Mouse (Mus musculus): Measurements from ENCODE around the gene Gm11437. TPM values are rescaled to one million over a fixed set of nuclear protein-coding genes. Genes with fewer than 3 reads are reported as not detected.

The Gm11437 gene
- polyA plus RNA-seq, 1 experiment = not detected

- Histone ChIP-seq H3K4me1 (ENCODE audit: control insufficient read depth, insufficient read depth, low read length) (no peaks in the 10 kb centered on the region), H3K27me3 (ENCODE audit: control insufficient read depth, insufficient read depth, low read length) (no peaks in the 10 kb centered on the region), H3K36me3 (ENCODE audit: control insufficient read depth, insufficient read depth, low read length) (no peaks in the 10 kb centered on the region), H3K4me3 (ENCODE audit: control insufficient read depth, low read depth, low read length) (no peak overlapping the region), H3K27ac (ENCODE audit: control insufficient read depth, insufficient read depth, low read depth, low read length) (no peak overlapping the region)
- no peak for TF ChIP-seq POLR2A (IDR thresholded peaks at IDR 0.05; ENCODE audit: control insufficient read depth, low read depth, low read length)
- no peak for TF ChIP-seq CTCF (IDR thresholded peaks at IDR 0.05; ENCODE audit: control insufficient read depth, insufficient read depth, insufficient replicate concordance, low read depth, low read length)
Observed at GRCm38 (mm10) chr11:84121051-84121956, 46.0 kb downstream of the Gm11437 start.

GRCm38 (mm10) chr11:84117431-84117830 is 49.8 kb downstream of the Gm11437 start:
- H3K27me3 ChIP-seq (ENCODE audit: control insufficient read depth, insufficient read depth, low read length) = no peaks in the 10 kb centered on the region
- H3K36me3 ChIP-seq (ENCODE audit: control insufficient read depth, insufficient read depth, low read length) = no peaks in the 10 kb centered on the region
- no peaks in the 10 kb centered on the region for H3K4me1 ChIP-seq (ENCODE audit: control insufficient read depth, insufficient read depth, low read length)
- TF ChIP-seq CTCF (IDR thresholded peaks at IDR 0.05; ENCODE audit: control insufficient read depth, insufficient read depth, insufficient replicate concordance, low read depth, low read length) (no peak), POLR2A (IDR thresholded peaks at IDR 0.05; ENCODE audit: control insufficient read depth, low read depth, low read length) (no peak)
- no peak overlapping the region for H3K4me3 ChIP-seq (ENCODE audit: control insufficient read depth, low read depth, low read length)
- no peak overlapping the region for H3K27ac ChIP-seq (ENCODE audit: control insufficient read depth, insufficient read depth, low read depth, low read length)

- no peak overlapping the region for H3K27ac ChIP-seq (ENCODE audit: control insufficient read depth, insufficient read depth, low read depth, low read length)
- H3K27me3 ChIP-seq (ENCODE audit: control insufficient read depth, insufficient read depth, low read length) = no peaks in the 10 kb centered on the region
- H3K4me3 ChIP-seq (ENCODE audit: control insufficient read depth, low read depth, low read length) = no peak overlapping the region
- H3K4me1 ChIP-seq (ENCODE audit: control insufficient read depth, insufficient read depth, low read length) = no peaks in the 10 kb centered on the region
- no peaks in the 10 kb centered on the region for H3K36me3 ChIP-seq (ENCODE audit: control insufficient read depth, insufficient read depth, low read length)
- TF ChIP-seq CTCF (IDR thresholded peaks at IDR 0.05; ENCODE audit: control insufficient read depth, insufficient read depth, insufficient replicate concordance, low read depth, low read length) (no peak), POLR2A (IDR thresholded peaks at IDR 0.05; ENCODE audit: control insufficient read depth, low read depth, low read length) (no peak)
Observed at GRCm38 (mm10) chr11:84116221-84116620, 51.1 kb downstream of the Gm11437 start.

- H3K27me3 ChIP-seq (ENCODE audit: control insufficient read depth, insufficient read depth, low read length) = no peaks in the 10 kb centered on the region
- TF ChIP-seq POLR2A (IDR thresholded peaks at IDR 0.05; ENCODE audit: control insufficient read depth, low read depth, low read length) (no peak), CTCF (IDR thresholded peaks at IDR 0.05; ENCODE audit: control insufficient read depth, insufficient read depth, insufficient replicate concordance, low read depth, low read length) (no peak)
- H3K36me3 ChIP-seq (ENCODE audit: control insufficient read depth, insufficient read depth, low read length) = no peaks in the 10 kb centered on the region
- no peak overlapping the region for H3K4me3 ChIP-seq (ENCODE audit: control insufficient read depth, low read depth, low read length)
- H3K4me1 ChIP-seq (ENCODE audit: control insufficient read depth, insufficient read depth, low read length) = no peaks in the 10 kb centered on the region
- H3K27ac ChIP-seq (ENCODE audit: control insufficient read depth, insufficient read depth, low read depth, low read length) = no peak overlapping the region
Observed at GRCm38 (mm10) chr11:84115646-84116045, 51.6 kb downstream of the Gm11437 start.

- TF ChIP-seq POLR2A (IDR thresholded peaks at IDR 0.05; ENCODE audit: control insufficient read depth, low read depth, low read length) (no peak), CTCF (IDR thresholded peaks at IDR 0.05; ENCODE audit: control insufficient read depth, insufficient read depth, insufficient replicate concordance, low read depth, low read length) (no peak)
- Histone ChIP-seq H3K27ac (ENCODE audit: control insufficient read depth, insufficient read depth, low read depth, low read length) (no peak overlapping the region), H3K4me3 (ENCODE audit: control insufficient read depth, low read depth, low read length) (no peak overlapping the region), H3K27me3 (ENCODE audit: control insufficient read depth, insufficient read depth, low read length) (no peaks in the 10 kb centered on the region), H3K36me3 (ENCODE audit: control insufficient read depth, insufficient read depth, low read length) (no peaks in the 10 kb centered on the region), H3K4me1 (ENCODE audit: control insufficient read depth, insufficient read depth, low read length) (no peaks in the 10 kb centered on the region)
Observed at GRCm38 (mm10) chr11:84113623-84114022, 53.7 kb downstream of the Gm11437 start.

GRCm38 (mm10) chr11:84107137-84107536 is 60.1 kb downstream of the Gm11437 start:
- Histone ChIP-seq H3K27me3 (ENCODE audit: control insufficient read depth, insufficient read depth, low read length) (no peaks in the 10 kb centered on the region), H3K4me1 (ENCODE audit: control insufficient read depth, insufficient read depth, low read length) (no peaks in the 10 kb centered on the region), H3K27ac (ENCODE audit: control insufficient read depth, insufficient read depth, low read depth, low read length) (no peak overlapping the region), H3K4me3 (ENCODE audit: control insufficient read depth, low read depth, low read length) (no peak overlapping the region), H3K36me3 (ENCODE audit: control insufficient read depth, insufficient read depth, low read length) (no peaks in the 10 kb centered on the region)
- no peak for TF ChIP-seq CTCF (IDR thresholded peaks at IDR 0.05; ENCODE audit: control insufficient read depth, insufficient read depth, insufficient replicate concordance, low read depth, low read length)
- TF ChIP-seq POLR2A (IDR thresholded peaks at IDR 0.05; ENCODE audit: control insufficient read depth, low read depth, low read length) = no peak

- TF ChIP-seq POLR2A (IDR thresholded peaks at IDR 0.05; ENCODE audit: control insufficient read depth, low read depth, low read length) (no peak), CTCF (IDR thresholded peaks at IDR 0.05; ENCODE audit: control insufficient read depth, insufficient read depth, insufficient replicate concordance, low read depth, low read length) (no peak)
- Histone ChIP-seq H3K4me3 (ENCODE audit: control insufficient read depth, low read depth, low read length) (no peak overlapping the region), H3K27ac (ENCODE audit: control insufficient read depth, insufficient read depth, low read depth, low read length) (no peak overlapping the region), H3K27me3 (ENCODE audit: control insufficient read depth, insufficient read depth, low read length) (no peaks in the 10 kb centered on the region), H3K36me3 (ENCODE audit: control insufficient read depth, insufficient read depth, low read length) (no peaks in the 10 kb centered on the region), H3K4me1 (ENCODE audit: control insufficient read depth, insufficient read depth, low read length) (no peaks in the 10 kb centered on the region)
Observed at GRCm38 (mm10) chr11:84104036-84104435, 63.2 kb downstream of the Gm11437 start.
